Mouse (Mus musculus): ENCODE data around the gene Epha3. TPM values are rescaled to one million over a fixed set of nuclear protein-coding genes. Genes with fewer than 3 reads are reported as not detected.

Epha3 gene
- polyA plus RNA-seq (2016; fragmentation: Nextera tagmentation; extraction: Ambion mirVana): 57.1 and 61.9 TPM in 2 replicates

DNA sequence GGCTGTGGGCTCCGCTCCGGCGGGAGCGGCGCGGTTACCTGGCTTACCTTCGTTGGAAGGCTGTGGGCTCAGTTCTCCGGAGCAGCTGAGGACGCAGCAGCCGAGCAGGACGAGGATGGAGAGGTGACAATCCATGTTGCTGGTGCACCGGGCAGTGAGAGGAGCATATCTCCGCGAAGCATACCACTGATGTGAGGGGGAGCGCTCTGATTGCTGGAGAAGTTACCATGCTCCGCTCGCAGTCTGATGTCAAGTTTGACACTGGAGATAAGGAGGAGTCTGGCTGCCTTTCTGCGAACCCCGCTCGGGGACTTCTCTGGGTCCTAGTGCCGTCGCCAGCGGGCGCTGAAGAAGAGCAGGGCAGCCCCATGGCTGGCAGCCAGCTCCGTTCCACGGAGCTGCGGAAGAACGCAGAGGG, at the start of gene Epha3:
TSS of gene Epha3 (minus strand) at position 263 of the 418 bp plus-strand sequence.
- no peaks in the 10 kb centered on the region for H3K9me3 ChIP-seq
- no peaks in the 10 kb centered on the region; the same call in 1 of the 2 replicates for H3K4me1 ChIP-seq
- WGBS: under 1% methylated on average over 28 of the region's 28 CpGs
- no peaks in the 10 kb centered on the region for H3K36me3 ChIP-seq
- no peaks in the 10 kb centered on the region for H3K27me3 ChIP-seq (replicated peaks)
- H3K27ac ChIP-seq: peak within 1 kb of the TSS; percentile 43; the same call in 1 of the 2 replicates
- peak within 1 kb of the TSS; percentile 69 for H3K4me3 ChIP-seq
- peak within 1 kb of the TSS; percentile 57 for H3K9ac ChIP-seq
- peak within 1 kb of the TSS; percentile 78 for H3K4me2 ChIP-seq (replicated peaks)
- ATAC-seq (ENCODE audit: low FRiP score, low read depth): peak; percentile 88

DNA sequence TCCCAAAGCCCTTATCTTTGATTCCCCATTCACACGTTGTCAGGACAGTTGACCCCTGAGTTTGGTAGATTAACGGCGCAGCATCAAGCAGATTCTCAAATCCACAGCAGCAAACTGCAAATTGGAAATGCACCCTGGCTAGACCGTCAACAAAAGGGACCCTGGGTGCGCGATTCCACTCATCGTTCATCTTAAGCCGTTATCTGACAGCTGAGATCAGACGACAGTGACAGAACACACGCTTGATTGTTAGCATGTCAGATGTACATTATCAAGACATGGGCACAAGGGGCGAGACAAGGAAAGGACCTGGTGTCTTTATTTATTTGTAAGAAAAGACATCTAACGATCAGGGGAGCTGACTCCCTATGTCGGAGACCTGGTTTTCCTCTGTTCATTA, 39.5 kb upstream of the Epha3 start:
- no peaks in the 10 kb centered on the region for H3K9me3 ChIP-seq
- 65% methylated on average over 13 of the region's 13 CpGs for WGBS
- no peak overlapping the region for H3K4me2 ChIP-seq (replicated peaks)
- H3K27ac ChIP-seq: no peak overlapping the region
- no peaks in the 10 kb centered on the region for H3K36me3 ChIP-seq
- H3K4me1 ChIP-seq: no peaks in the 10 kb centered on the region
- no peak overlapping the region for H3K9ac ChIP-seq
- no peaks in the 10 kb centered on the region for H3K27me3 ChIP-seq (replicated peaks)
- no peak for ATAC-seq (ENCODE audit: low FRiP score, low read depth)
- H3K4me3 ChIP-seq: no peak overlapping the region

DNA sequence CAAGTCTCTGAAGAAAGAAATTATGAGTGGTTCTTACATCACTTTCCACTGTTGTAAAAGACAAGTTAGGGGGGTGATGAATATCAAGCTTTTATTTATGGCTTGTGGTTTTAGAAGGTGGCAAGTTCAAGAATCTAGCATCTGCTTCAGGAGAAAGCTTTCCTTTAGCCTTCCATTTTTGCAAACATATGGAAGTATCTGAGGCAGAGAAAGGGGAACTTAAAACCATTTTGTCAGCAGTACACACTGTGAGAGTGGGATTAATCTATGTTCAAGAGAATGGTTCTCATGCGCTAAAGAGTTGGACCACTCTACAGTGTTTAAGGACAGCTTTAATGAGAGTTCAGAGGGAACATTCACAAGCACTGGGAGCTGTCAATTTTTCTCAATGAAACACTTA, 17.2 kb upstream of the Epha3 start:
- Histone ChIP-seq H3K36me3 (no peaks in the 10 kb centered on the region), H3K9me3 (no peaks in the 10 kb centered on the region), H3K4me3 (no peak overlapping the region), H3K4me2 (replicated peaks) (no peak overlapping the region), H3K4me1 (no peaks in the 10 kb centered on the region), H3K27ac (no peak overlapping the region), H3K9ac (no peak overlapping the region), H3K27me3 (replicated peaks) (no peaks in the 10 kb centered on the region)
- 94% methylated on average over 1 of the region's 1 CpGs for WGBS
- no peak for ATAC-seq (ENCODE audit: low FRiP score, low read depth)

DNA sequence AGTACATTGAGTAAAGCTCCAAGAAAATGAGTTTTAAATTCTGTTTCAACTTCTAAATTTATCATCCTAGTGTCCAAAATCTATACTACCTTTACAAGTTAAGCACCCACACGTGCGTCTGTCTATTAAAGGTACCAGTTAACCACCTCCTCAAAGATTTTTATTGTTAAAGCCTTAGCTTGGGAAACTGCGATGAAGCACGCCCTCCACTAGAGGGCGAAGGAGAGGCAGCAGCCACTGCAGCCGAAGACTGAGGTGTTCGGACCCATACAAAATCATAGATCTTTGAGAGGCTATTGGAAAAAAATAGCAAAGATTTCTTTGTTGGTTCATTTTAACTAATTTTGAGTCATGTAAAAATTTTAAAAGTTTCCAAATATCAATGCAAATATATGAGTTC, 8.3 kb upstream of the Epha3 start:
- no peak overlapping the region for H3K27ac ChIP-seq
- 12% methylated on average over 7 of the region's 7 CpGs for WGBS
- no peaks in the 10 kb centered on the region for H3K27me3 ChIP-seq (replicated peaks)
- no peak overlapping the region for H3K9ac ChIP-seq
- no peaks in the 10 kb centered on the region for H3K36me3 ChIP-seq
- no peaks in the 10 kb centered on the region for H3K9me3 ChIP-seq
- H3K4me2 ChIP-seq (replicated peaks): no peak overlapping the region
- 0 out of 2 replicates have a peak, but pooled peaks have one; percentile 50 for ATAC-seq (ENCODE audit: low FRiP score, low read depth)
- H3K4me3 ChIP-seq: no peak overlapping the region
- H3K4me1 ChIP-seq: no peaks in the 10 kb centered on the region

DNA sequence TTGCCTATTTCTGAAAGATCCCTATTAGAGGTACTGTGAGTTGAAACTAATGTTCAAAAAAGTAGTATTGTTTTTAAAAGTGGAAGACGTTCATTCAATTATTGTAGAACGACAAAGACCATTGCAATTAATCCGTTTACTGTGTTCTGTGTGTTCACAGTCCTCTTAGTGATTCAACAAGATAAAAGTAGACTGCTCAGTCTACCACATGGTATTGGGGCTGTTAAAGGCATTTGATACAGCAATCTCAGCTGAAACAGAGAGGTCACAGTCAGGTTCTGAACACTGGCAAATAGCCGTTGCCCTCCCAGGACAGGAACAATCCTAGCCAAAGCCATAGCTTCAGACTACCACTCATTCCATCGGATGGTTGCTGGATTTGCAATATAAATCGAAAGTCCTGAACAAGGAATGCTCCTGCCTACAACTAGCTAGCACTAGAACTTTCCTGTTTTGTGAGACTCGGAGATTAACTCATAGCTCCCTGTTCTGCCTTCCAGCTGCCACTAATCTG, 545 bp upstream of the Epha3 start:
- Histone ChIP-seq H3K9me3 (no peaks in the 10 kb centered on the region), H3K27ac (no peak overlapping the region), H3K36me3 (no peaks in the 10 kb centered on the region), H3K9ac (no peak overlapping the region; the same call in 1 of the 2 replicates), H3K4me1 (no peaks in the 10 kb centered on the region; the same call in 1 of the 2 replicates), H3K27me3 (replicated peaks) (no peaks in the 10 kb centered on the region), H3K4me2 (replicated peaks) (peak overlapping the region; percentile 78), H3K4me3 (peak overlapping the region; percentile 69)
- 29% methylated on average over 7 of the region's 7 CpGs for WGBS
- peak; percentile 22; the same call in 1 of the 2 replicates for ATAC-seq (ENCODE audit: low FRiP score, low read depth)

DNA sequence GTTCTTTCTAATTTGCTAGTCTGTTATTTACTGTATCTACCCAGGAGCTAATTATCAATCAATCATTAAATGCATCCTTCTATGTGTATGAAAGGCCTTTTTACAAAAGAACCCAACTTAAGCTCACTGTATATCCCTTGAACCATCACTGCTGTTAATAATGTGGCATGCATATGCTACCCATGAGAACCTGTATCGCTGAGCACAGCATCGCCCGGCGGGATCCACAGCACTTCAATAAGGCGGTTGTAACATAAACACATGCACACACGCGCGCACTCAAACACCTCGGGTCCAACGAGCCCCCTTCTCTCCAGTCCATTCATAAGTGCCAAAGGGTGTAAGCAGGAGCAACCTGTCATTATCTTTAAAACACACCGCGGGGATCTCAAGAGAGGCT, 794 bp downstream of the Epha3 start:
- peak overlapping the region; percentile 78 for H3K4me2 ChIP-seq (replicated peaks)
- peak; percentile 77 for ATAC-seq (ENCODE audit: low FRiP score, low read depth)
- no peaks in the 10 kb centered on the region for H3K27me3 ChIP-seq (replicated peaks)
- peak overlapping the region; percentile 48; the same call in 1 of the 2 replicates for H3K9ac ChIP-seq
- no peaks in the 10 kb centered on the region; the same call in 1 of the 2 replicates for H3K4me1 ChIP-seq
- H3K9me3 ChIP-seq: no peaks in the 10 kb centered on the region
- peak overlapping the region; percentile 69 for H3K4me3 ChIP-seq
- H3K27ac ChIP-seq: no peak overlapping the region
- under 1% methylated on average over 12 of the region's 12 CpGs for WGBS
- no peaks in the 10 kb centered on the region for H3K36me3 ChIP-seq

DNA sequence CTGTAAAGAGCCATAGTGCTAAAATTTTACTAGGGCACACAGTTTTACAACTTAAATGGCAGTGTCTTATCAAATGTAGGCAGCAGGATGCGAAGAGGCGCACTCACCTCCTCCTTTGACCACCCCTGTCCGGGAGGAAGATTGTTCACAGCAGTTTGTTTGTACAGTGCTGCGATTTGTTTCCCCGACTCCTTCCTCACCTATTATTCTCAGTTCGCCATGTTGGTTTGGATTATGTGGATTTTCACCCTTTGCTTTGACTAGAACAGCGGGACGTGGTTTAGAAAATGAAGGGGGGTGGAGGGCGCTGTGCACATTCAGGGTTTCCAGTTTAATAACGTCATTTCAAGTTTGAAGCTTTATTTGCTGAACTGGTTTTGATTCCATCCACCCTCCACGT, 6.4 kb downstream of the Epha3 start:
- Histone ChIP-seq H3K36me3 (no peaks in the 10 kb centered on the region), H3K9ac (peak overlapping the region; percentile 64), H3K27ac (peak overlapping the region; percentile 69), H3K4me2 (replicated peaks) (peak overlapping the region; percentile 73), H3K27me3 (replicated peaks) (no peaks in the 10 kb centered on the region), H3K4me1 (peaks cover 4% of the 10 kb centered on the region; the same call in 1 of the 2 replicates), H3K9me3 (no peaks in the 10 kb centered on the region), H3K4me3 (peak overlapping the region; percentile 59)
- ATAC-seq (ENCODE audit: low FRiP score, low read depth): peak; percentile 45
- under 1% methylated on average over 11 of the region's 11 CpGs for WGBS

DNA sequence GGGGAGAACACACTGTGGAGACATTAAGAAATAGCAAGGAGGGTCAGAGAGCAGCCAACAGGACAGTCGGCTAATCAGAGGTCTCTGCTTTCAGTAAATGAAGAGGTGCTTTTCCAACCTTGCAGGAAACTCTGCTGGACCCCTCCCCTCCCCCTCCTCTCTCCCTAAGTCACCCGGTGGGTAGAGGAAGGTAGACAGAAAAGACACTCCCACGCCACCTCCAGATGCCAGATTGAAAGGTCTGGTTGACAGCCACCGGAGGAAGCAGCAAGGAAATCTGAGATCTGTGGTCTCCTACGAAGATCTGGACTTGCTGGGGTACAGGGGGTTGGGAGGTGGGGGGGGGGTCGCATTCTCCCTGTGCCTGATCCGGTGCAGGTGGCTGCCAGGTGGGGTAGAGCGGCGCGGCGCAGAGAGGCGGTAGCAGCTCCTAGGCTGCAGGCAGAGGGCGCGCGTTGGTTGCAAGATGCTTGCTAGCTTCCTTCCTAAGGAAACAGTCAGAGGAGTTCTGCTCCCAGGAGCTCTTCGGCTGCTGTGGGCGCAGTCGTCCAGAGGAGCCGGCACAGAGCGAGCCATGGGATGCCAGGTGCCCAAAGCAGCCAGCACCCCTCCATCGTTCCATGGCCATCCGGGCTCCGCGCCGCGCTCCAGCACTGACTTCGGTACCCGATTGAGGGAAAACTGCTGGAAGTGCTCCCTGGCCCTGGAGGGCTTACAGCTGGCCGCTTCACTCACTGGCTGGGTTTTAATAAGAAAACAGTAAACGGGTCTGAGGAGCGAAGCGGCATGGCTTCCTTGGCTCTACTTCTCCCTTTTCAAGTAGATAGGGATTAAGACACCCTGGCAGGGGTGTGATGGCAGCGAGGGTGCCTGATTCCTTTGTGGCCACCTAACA, 7.1 kb downstream of the Epha3 start:
- Histone ChIP-seq H3K9me3 (no peaks in the 10 kb centered on the region), H3K36me3 (no peaks in the 10 kb centered on the region), H3K4me2 (replicated peaks) (peak overlapping the region; percentile 73), H3K4me3 (peak overlapping the region; percentile 59), H3K27ac (peak overlapping the region; percentile 69), H3K27me3 (replicated peaks) (no peaks in the 10 kb centered on the region), H3K4me1 (peaks cover 4% of the 10 kb centered on the region; the same call in 1 of the 2 replicates), H3K9ac (peak overlapping the region; percentile 64)
- 3% methylated on average over 33 of the region's 33 CpGs for WGBS
- ATAC-seq (ENCODE audit: low FRiP score, low read depth): peak; percentile 90

DNA sequence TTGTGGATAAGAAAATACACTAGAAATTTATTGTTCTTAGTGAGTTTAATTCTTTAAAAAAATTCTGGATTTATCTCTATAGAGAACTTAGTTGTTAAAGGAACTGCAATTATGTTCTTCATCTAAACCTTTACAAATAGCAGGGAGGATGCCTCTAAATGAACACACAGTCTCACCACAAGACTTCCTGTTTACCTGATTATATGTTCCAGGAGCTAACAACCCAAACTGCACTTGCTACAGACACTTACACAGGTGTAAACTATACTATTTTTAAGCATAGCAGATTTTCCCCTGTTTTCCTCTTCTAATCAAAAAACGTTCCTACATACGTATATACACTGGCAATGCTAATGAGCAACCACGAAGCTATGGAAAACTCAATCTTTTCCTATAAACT, 13.7 kb downstream of the Epha3 start:
- WGBS: 88% methylated on average over 3 of the region's 3 CpGs
- no peaks in the 10 kb centered on the region for H3K4me1 ChIP-seq
- H3K27me3 ChIP-seq (replicated peaks): no peaks in the 10 kb centered on the region
- no peak overlapping the region for H3K4me2 ChIP-seq (replicated peaks)
- no peak overlapping the region for H3K9ac ChIP-seq
- H3K36me3 ChIP-seq: no peaks in the 10 kb centered on the region
- H3K4me3 ChIP-seq: no peak overlapping the region
- no peaks in the 10 kb centered on the region for H3K9me3 ChIP-seq
- ATAC-seq (ENCODE audit: low FRiP score, low read depth): no peak
- no peak overlapping the region for H3K27ac ChIP-seq

DNA sequence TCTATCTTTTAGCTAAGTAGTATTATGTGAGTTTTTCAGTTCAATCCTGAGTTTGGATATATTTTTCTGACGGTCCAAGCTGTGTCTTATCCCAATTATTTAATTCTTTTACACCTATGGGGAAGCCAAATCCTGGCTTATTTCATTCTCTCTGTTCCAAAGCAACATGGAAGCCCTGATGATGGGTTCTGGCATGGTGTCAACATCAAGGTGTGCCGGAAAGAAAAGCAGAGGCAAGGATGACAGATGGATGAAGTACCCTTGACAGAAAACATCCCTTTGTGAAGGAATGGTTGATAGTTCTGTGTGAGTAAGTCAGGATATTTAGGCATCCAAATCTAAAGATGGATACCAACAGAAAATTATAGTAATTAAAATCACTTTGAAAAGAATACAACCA, 21.1 kb downstream of the Epha3 start:
- WGBS: 88% methylated on average over 2 of the region's 2 CpGs
- Histone ChIP-seq H3K27ac (no peak overlapping the region), H3K27me3 (replicated peaks) (no peaks in the 10 kb centered on the region), H3K4me1 (no peaks in the 10 kb centered on the region), H3K9ac (no peak overlapping the region), H3K9me3 (no peaks in the 10 kb centered on the region), H3K4me3 (no peak overlapping the region), H3K4me2 (replicated peaks) (no peak overlapping the region), H3K36me3 (no peaks in the 10 kb centered on the region)
- no peak for ATAC-seq (ENCODE audit: low FRiP score, low read depth)

DNA sequence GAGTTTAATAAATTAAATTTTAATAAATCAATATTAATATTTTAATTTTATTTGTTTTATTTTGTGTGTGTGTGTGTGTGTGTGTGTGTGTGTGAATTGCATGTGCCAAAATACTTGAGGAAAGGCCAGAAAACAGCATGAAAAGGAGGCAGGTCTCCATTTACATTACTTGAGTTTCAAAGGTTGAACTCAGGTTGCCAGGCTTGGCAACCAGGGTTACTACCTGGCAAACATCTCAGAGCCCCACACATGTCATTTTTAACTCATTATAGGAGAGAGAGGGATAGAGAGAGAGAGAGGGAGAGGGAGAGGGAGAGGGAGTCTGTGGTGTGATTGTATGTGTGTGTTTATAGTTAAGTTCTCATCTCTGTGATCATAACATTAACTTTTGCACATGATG, 26.5 kb downstream of the Epha3 start:
- Histone ChIP-seq H3K27ac (no peak overlapping the region), H3K27me3 (replicated peaks) (no peaks in the 10 kb centered on the region), H3K9me3 (no peaks in the 10 kb centered on the region), H3K4me3 (no peak overlapping the region), H3K4me1 (no peaks in the 10 kb centered on the region), H3K9ac (no peak overlapping the region), H3K36me3 (no peaks in the 10 kb centered on the region), H3K4me2 (replicated peaks) (no peak overlapping the region)
- ATAC-seq (ENCODE audit: low FRiP score, low read depth): no peak

DNA sequence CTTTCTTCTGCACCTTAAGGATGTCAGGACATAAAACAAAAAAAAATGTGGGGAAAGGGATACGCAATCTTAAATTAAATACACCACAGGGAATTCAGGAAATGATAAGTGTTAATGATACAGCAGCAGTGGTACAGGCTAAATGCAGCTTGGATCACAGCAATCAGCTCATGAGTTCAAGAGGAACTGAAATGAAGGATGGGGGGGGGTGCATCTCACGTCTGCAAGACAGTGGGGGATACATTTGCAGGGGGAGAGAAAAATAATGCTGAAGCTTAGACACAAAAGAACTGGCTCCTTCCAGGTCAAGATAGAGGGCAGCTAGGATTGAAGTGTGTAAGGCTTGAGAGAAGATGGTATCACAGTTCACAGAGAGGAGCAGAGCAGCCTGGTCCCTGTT, 42.8 kb downstream of the Epha3 start:
- H3K4me2 ChIP-seq (replicated peaks): no peak overlapping the region
- no peak overlapping the region for H3K9ac ChIP-seq
- no peak for ATAC-seq (ENCODE audit: low FRiP score, low read depth)
- no peak overlapping the region for H3K27ac ChIP-seq
- peaks cover 11% of the 10 kb centered on the region; the same call in 1 of the 2 replicates for H3K4me1 ChIP-seq
- no peaks in the 10 kb centered on the region for H3K9me3 ChIP-seq
- H3K4me3 ChIP-seq: no peak overlapping the region
- no peaks in the 10 kb centered on the region for H3K36me3 ChIP-seq
- no peaks in the 10 kb centered on the region for H3K27me3 ChIP-seq (replicated peaks)
- 32% methylated on average over 2 of the region's 2 CpGs for WGBS

Data from neural tube, embryonic 12.5 days (tissue).